ENCODE assay signal across 8 mouse cellular contexts in genomic region chr4:130175072-130175711, GRCm38 (mm10). TPM values are rescaled to one million over a fixed set of nuclear protein-coding genes. Genes with fewer than 3 reads are reported as not detected.
DNase-seq lines count a peak whose midpoint lies in the region; ATAC-seq and TF ChIP-seq lines count a peak whose summit lies in the region.

Gene Tinagl1 (minus strand): TSS chr4:130175122.

- dilution Hi-C loops in CH12.LX (cut with MboI; ENCODE audit: extremely low pct_ligation_motif_present, extremely low pct_unique_long_range_greater_than_20kb, low sequenced_read_pairs) = no loop called here

- H3K9me3 ChIP-seq in CH12.LX (replicated peaks; ENCODE audit: low read length) = no peaks in the 10 kb centered on the region
- no peaks in the 10 kb centered on the region for H3K9me3 ChIP-seq in forebrain, embryonic 15.5 days
- H3K9me3 ChIP-seq in limb, embryonic 13.5 days = no peaks in the 10 kb centered on the region
- H3K9me3 ChIP-seq in midbrain, postnatal 0 days (ENCODE audit: low read length) = no peaks in the 10 kb centered on the region

- no peak within 1 kb of the TSS for H3K4me3 ChIP-seq in CH12.LX (replicated peaks in 1 of 3; ENCODE audit: low read depth in 2 of 3, low read length in 2 of 3, poor library complexity in 1 of 3)
- H3K4me3 ChIP-seq in forebrain, embryonic 15.5 days = no peak within 1 kb of the TSS
- peak within 1 kb of the TSS; percentile 30 for H3K4me3 ChIP-seq in limb, embryonic 13.5 days
- peak within 1 kb of the TSS; percentile 8; the same call in 1 of the 2 replicates for H3K4me3 ChIP-seq in midbrain, postnatal 0 days (ENCODE audit: low read depth, low read length)

- peak within 1 kb of the TSS; percentile 27 for H3K4me2 ChIP-seq in CH12.LX (ENCODE audit: insufficient read depth, low read depth, poor library complexity, severe bottlenecking)
- H3K4me2 ChIP-seq in forebrain, embryonic 15.5 days (replicated peaks) = 0 out of 2 replicates have a peak within 1 kb of the TSS, but pooled peaks have one; percentile 13
- H3K4me2 ChIP-seq in limb, embryonic 13.5 days (replicated peaks) = peak within 1 kb of the TSS; percentile 65
- 0 out of 2 replicates have a peak within 1 kb of the TSS, but pooled peaks have one; percentile 18 for H3K4me2 ChIP-seq in midbrain, postnatal 0 days (ENCODE audit: low read depth, low read length, poor library complexity, severe bottlenecking)

- no peak for DNase-seq in CH12.LX (ENCODE audit: extremely low read depth)
- DNase-seq in adrenal gland, adult (ENCODE audit: inconsistent age in 2 of 2, low spot score in 1 of 2) = peak; percentile 74 to 85
- DNase-seq in midbrain, postnatal 0 days (ENCODE audit: low spot score) = no peak
- DNase-seq in cerebellum, adult 18-20 months = no peak
- no peak for DNase-seq in thymus, postnatal 14 days

- H3K9ac ChIP-seq in CH12.LX (ENCODE audit: insufficient read depth, low read depth) = no peak within 1 kb of the TSS
- H3K9ac ChIP-seq in forebrain, embryonic 15.5 days (replicated peaks) = no peak within 1 kb of the TSS
- peak within 1 kb of the TSS; percentile 13; the same call in 1 of the 2 replicates for H3K9ac ChIP-seq in limb, embryonic 13.5 days
- no peak within 1 kb of the TSS; the same call in 1 of the 2 replicates for H3K9ac ChIP-seq in midbrain, postnatal 0 days (replicated peaks; ENCODE audit: low read length, poor library complexity, severe bottlenecking)

- TF ChIP-seq POLR2A in CH12.LX (IDR thresholded peaks at IDR 0.05; ENCODE audit: low read depth, low read length) = no peak

- H3K79me2 ChIP-seq in CH12.LX (replicated peaks; ENCODE audit: control insufficient read depth, extremely low read depth, insufficient read depth, poor library complexity, severe bottlenecking) = no peaks in the 10 kb centered on the region

- TF ChIP-seq CTCF in CH12.LX (conservative IDR thresholded peaks at IDR 0.05 in 1 of 2, IDR thresholded peaks at IDR 0.05 in 1 of 2; ENCODE audit: low read depth in 2 of 2, low read length in 2 of 2) = no peak
- TF ChIP-seq CTCF in midbrain, postnatal 0 days (IDR thresholded peaks at IDR 0.05) = no peak

- no peak for TF ChIP-seq RAD21 in CH12.LX (IDR thresholded peaks at IDR 0.05; ENCODE audit: low read depth, low read length)

- in situ Hi-C loops in CH12.LX (cut with MboI; ENCODE audit: low pct_ligation_motif_present, low pct_unique_long_range_greater_than_20kb, low sequenced_read_pairs) = no loop called here

- no peaks in the 10 kb centered on the region for H3K36me3 ChIP-seq in CH12.LX (replicated peaks in 1 of 2; ENCODE audit: control insufficient read depth in 1 of 2, insufficient read depth in 1 of 2, low read length in 1 of 2)
- H3K36me3 ChIP-seq in forebrain, embryonic 15.5 days = no peaks in the 10 kb centered on the region
- no peaks in the 10 kb centered on the region for H3K36me3 ChIP-seq in limb, embryonic 13.5 days
- no peaks in the 10 kb centered on the region for H3K36me3 ChIP-seq in midbrain, postnatal 0 days (ENCODE audit: insufficient read depth, low read length)

- no peak for ATAC-seq in forebrain, embryonic 15.5 days (replicated peaks)
- peak; percentile 2 to 38; a peak in 2 of 4 replicates for ATAC-seq in hematopoietic stem cell, adult 5-6 weeks (replicated peaks in 1 of 2; ENCODE audit: insufficient read depth in 1 of 2, low FRiP score in 2 of 2, low TSS enrichment in 1 of 2, low read depth in 1 of 2, poor library complexity in 2 of 2, severe bottlenecking in 2 of 2)
- no peak for ATAC-seq in limb, embryonic 13.5 days (ENCODE audit: low FRiP score, low read depth)
- ATAC-seq in midbrain, postnatal 0 days (ENCODE audit: low FRiP score) = no peak

- no peak for TF ChIP-seq EP300 in CH12.LX (IDR thresholded peaks at IDR 0.05; ENCODE audit: low read length)

- WGBS in forebrain, embryonic 15.5 days = 1% methylated on average over 14 of the region's 14 CpGs
- 3% methylated on average over 14 of the region's 14 CpGs for WGBS in limb, embryonic 13.5 days
- WGBS in midbrain, postnatal 0 days = 3% methylated on average over 14 of the region's 14 CpGs

- H3K27me3 ChIP-seq in CH12.LX (replicated peaks) = peaks cover 88% of the 10 kb centered on the region
- H3K27me3 ChIP-seq in forebrain, embryonic 15.5 days = peaks cover 15% of the 10 kb centered on the region
- peaks cover 29% of the 10 kb centered on the region for H3K27me3 ChIP-seq in limb, embryonic 13.5 days
- H3K27me3 ChIP-seq in midbrain, postnatal 0 days (ENCODE audit: insufficient read depth, low read length) = peaks cover 24% of the 10 kb centered on the region

- peaks cover 3 to 4% of the 10 kb centered on the region in 2 experiments; a peak in 2 of 4 replicates for H3K4me1 ChIP-seq in CH12.LX (ENCODE audit: control insufficient read depth in 1 of 2, insufficient read depth in 2 of 2)
- H3K4me1 ChIP-seq in forebrain, embryonic 15.5 days = peaks cover 13% of the 10 kb centered on the region
- H3K4me1 ChIP-seq in limb, embryonic 13.5 days = peaks cover 48% of the 10 kb centered on the region
- H3K4me1 ChIP-seq in midbrain, postnatal 0 days (ENCODE audit: insufficient read depth, low read length) = no peaks in the 10 kb centered on the region

- H3K27ac ChIP-seq in CH12.LX (ENCODE audit: insufficient read depth, low read depth) = no peak within 1 kb of the TSS
- no peak within 1 kb of the TSS for H3K27ac ChIP-seq in forebrain, embryonic 15.5 days (replicated peaks)
- H3K27ac ChIP-seq in limb, embryonic 13.5 days = no peak within 1 kb of the TSS
- no peak within 1 kb of the TSS for H3K27ac ChIP-seq in midbrain, postnatal 0 days (ENCODE audit: low read depth, low read length)

TF ChIP-seq in CH12.LX, 34 proteins besides CTCF, POLR2A, EP300 and RAD21:
- TF ChIP-seq JUND (conservative IDR thresholded peaks at IDR 0.05; ENCODE audit: low read depth, low read length) = no peak
- TF ChIP-seq CHD1 (IDR thresholded peaks at IDR 0.05; ENCODE audit: low read depth, low read length) = no peak
- TF ChIP-seq E2F4 (IDR thresholded peaks at IDR 0.05; ENCODE audit: insufficient replicate concordance, low read depth, low read length) = no peak
- no peak for TF ChIP-seq ETS1 (conservative IDR thresholded peaks at IDR 0.05; ENCODE audit: low read depth, low read length)
- no peak for TF ChIP-seq RCOR1 (conservative IDR thresholded peaks at IDR 0.05; ENCODE audit: low read depth, low read length)
- TF ChIP-seq NRF1 (IDR thresholded peaks at IDR 0.05; ENCODE audit: low read depth, low read length) = no peak
- no peak for TF ChIP-seq MAFK (IDR thresholded peaks at IDR 0.05; ENCODE audit: insufficient replicate concordance, low read length)
- no peak for TF ChIP-seq CHD2 (IDR thresholded peaks at IDR 0.05; ENCODE audit: low read length)
- no peak for TF ChIP-seq MEF2A (IDR thresholded peaks at IDR 0.05; ENCODE audit: borderline replicate concordance, low read depth, low read length)
- TF ChIP-seq USF1 (IDR thresholded peaks at IDR 0.05; ENCODE audit: low read depth, low read length) = no peak
- TF ChIP-seq SMC3 (IDR thresholded peaks at IDR 0.05; ENCODE audit: low read depth, low read length) = no peak
- TF ChIP-seq GABPA (IDR thresholded peaks at IDR 0.05; ENCODE audit: insufficient replicate concordance, low read depth, low read length) = no peak
- TF ChIP-seq ZMIZ1 (IDR thresholded peaks at IDR 0.05; ENCODE audit: low read depth, low read length) = no peak

RNA-seq across cellular contexts. Expression of gene Tinagl1, which starts in this region (rescaled TPM):
- total RNA-seq in CH12.LX (2012; rRNA removed) (not detected in 2 replicates), CH12.LX (2014; rRNA removed) (not detected in 2 replicates)
- not detected in 2 replicates for polyA plus RNA-seq in CH12.LX (2012; ENCODE audit: insufficient read length, low read depth)
- 3.7 and 5.6 TPM in 2 replicates for polyA plus RNA-seq in forebrain, embryonic 15.5 days (2015; fragmentation: Nextera tagmentation; extraction: Ambion mirVana)
- 2.3 and 6.8 TPM in 2 replicates for total RNA-seq in hematopoietic stem cell, adult 5-6 weeks (2017)
- polyA plus RNA-seq in limb, embryonic 13.5 days (2015; fragmentation: Nextera tagmentation; extraction: Ambion mirVana) = 13.5 and 14.0 TPM in 2 replicates
- 7.2 and 7.5 TPM in 2 replicates for total RNA-seq in midbrain, postnatal 0 days (2014; rRNA removed)
- 2.9 and 4.3 TPM in 2 replicates for polyA plus RNA-seq in midbrain, postnatal 0 days (2015; fragmentation: Nextera tagmentation; extraction: Ambion mirVana)

Comparison
In these comparisons a context has a peak if more than half of its experiments do, and no peak if none do; other contexts are left out.
1. DNase-seq: peak in adrenal gland, adult (2 of 2); none in CH12.LX (single experiment), midbrain, postnatal 0 days (single experiment), cerebellum, adult 18-20 months (0 of 2) and thymus, postnatal 14 days (single experiment).
2. H3K4me2 ChIP-seq: peak in every context shown above with its lines; median percentile 65 in limb, embryonic 13.5 days; 27 in CH12.LX; 18 in midbrain, postnatal 0 days; 13 in forebrain, embryonic 15.5 days.
3. H3K4me3 ChIP-seq: peak in limb, embryonic 13.5 days (single experiment) and midbrain, postnatal 0 days (single experiment); none in CH12.LX (0 of 3) and forebrain, embryonic 15.5 days (single experiment).
4. ATAC-seq: peak in hematopoietic stem cell, adult 5-6 weeks (2 of 2); none in forebrain, embryonic 15.5 days (single experiment), limb, embryonic 13.5 days (single experiment) and midbrain, postnatal 0 days (single experiment).